Mouse (Mus musculus): Measurements from ENCODE around the gene Phactr4. TPM values are rescaled to one million over a fixed set of nuclear protein-coding genes. Genes with fewer than 3 reads are reported as not detected.

Gene Phactr4
- polyA plus RNA-seq, 1 experiment from 2014 or later, result 22.2 TPM

- DNase-seq (ENCODE audit: low spot score, missing footprints) (no peak), ATAC-seq (ENCODE audit: low FRiP score) (no peak)
- 81% methylated on average over 5 of the region's 5 CpGs for WGBS
- Histone ChIP-seq H3K4me1 (ENCODE audit: control insufficient read depth, insufficient read depth, low read length) (peaks cover 9% of the 10 kb centered on the region), H3K4me2 (no peak overlapping the region), H3K27ac (ENCODE audit: low read depth, low read length) (no peak overlapping the region), H3K9me3 (ENCODE audit: control insufficient read depth, low read length) (no peaks in the 10 kb centered on the region), H3K9ac (ENCODE audit: low read length) (no peak overlapping the region), H3K4me3 (ENCODE audit: low read depth, low read length) (no peak overlapping the region), H3K27me3 (ENCODE audit: control insufficient read depth, insufficient read depth, low read length) (no peaks in the 10 kb centered on the region), H3K36me3 (ENCODE audit: control insufficient read depth, insufficient read depth, low read length) (peaks cover 14% of the 10 kb centered on the region)
Measured at GRCm38 (mm10) chr4:132312627-132313026, 109.7 kb downstream of the Phactr4 start.

DNA sequence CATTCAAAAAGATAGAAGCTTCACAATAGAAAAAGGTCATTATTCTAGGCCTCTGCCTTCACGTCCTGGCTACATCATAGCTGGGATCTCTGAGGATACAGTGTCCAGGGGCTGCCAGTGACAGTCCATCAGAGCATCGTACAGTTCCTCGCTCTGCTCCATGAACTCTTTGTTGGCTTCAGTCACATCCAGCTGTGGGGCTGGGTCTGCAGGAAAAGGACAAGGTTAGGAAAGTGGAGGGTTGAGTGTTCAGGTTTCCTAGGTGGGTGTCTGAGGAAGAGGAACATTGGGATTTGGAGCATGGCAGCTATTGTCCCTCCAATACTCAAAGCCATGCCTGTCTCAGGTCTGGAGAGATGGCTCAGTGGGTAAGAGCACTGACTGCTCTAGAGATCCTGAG lies 110.5 kb downstream of the Phactr4 start:
- H3K36me3 ChIP-seq (ENCODE audit: control insufficient read depth, insufficient read depth, low read length), result peaks cover 14% of the 10 kb centered on the region
- 52% methylated on average over 3 of the region's 3 CpGs for WGBS
- no peak for ATAC-seq (ENCODE audit: low FRiP score)

DNA sequence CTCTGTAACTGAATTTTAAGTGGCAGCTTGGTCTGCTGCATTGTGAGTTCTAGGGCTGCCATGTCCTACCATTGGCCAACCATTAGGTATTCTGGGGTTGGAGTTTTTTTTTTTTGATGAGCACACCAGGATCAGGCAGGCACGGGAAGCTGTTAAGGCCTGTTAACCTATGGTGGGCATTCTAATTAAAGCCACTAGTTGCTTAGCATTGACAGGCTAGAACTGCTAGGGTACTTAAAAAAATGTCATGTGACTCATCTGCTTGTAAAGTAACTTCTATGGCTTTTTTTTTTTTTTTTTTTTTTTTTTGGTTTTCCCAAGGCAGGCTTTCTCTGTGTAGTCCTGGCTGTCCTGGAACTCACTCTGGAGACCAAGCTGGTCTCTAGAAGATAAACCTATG lies 111.1 kb downstream of the Phactr4 start:
- DNase-seq (ENCODE audit: low spot score, missing footprints), result no peak
- no peaks in the 10 kb centered on the region for H3K27me3 ChIP-seq (ENCODE audit: control insufficient read depth, insufficient read depth, low read length)
- no peak overlapping the region for H3K4me2 ChIP-seq
- no peak for ATAC-seq (ENCODE audit: low FRiP score)
- H3K4me1 ChIP-seq (ENCODE audit: control insufficient read depth, insufficient read depth, low read length), result peaks cover 9% of the 10 kb centered on the region
- no peak overlapping the region for H3K4me3 ChIP-seq (ENCODE audit: low read depth, low read length)
- H3K27ac ChIP-seq (ENCODE audit: low read depth, low read length), result no peak overlapping the region
- no peaks in the 10 kb centered on the region for H3K9me3 ChIP-seq (ENCODE audit: control insufficient read depth, low read length)
- 33% methylated on average over 1 of the region's 1 CpGs for WGBS
- peaks cover 11% of the 10 kb centered on the region for H3K36me3 ChIP-seq (ENCODE audit: control insufficient read depth, insufficient read depth, low read length)
- H3K9ac ChIP-seq (ENCODE audit: low read length), result no peak overlapping the region

More for the DNA sequence above, 110.5 kb downstream of the Phactr4 start:
- Histone ChIP-seq H3K9ac (ENCODE audit: low read length) (no peak overlapping the region), H3K4me3 (ENCODE audit: low read depth, low read length) (no peak overlapping the region), H3K4me1 (ENCODE audit: control insufficient read depth, insufficient read depth, low read length) (peaks cover 9% of the 10 kb centered on the region), H3K4me2 (no peak overlapping the region), H3K27me3 (ENCODE audit: control insufficient read depth, insufficient read depth, low read length) (no peaks in the 10 kb centered on the region), H3K9me3 (ENCODE audit: control insufficient read depth, low read length) (no peaks in the 10 kb centered on the region), H3K27ac (ENCODE audit: low read depth, low read length) (no peak overlapping the region)
- no peak for DNase-seq (ENCODE audit: low spot score, missing footprints)

DNA sequence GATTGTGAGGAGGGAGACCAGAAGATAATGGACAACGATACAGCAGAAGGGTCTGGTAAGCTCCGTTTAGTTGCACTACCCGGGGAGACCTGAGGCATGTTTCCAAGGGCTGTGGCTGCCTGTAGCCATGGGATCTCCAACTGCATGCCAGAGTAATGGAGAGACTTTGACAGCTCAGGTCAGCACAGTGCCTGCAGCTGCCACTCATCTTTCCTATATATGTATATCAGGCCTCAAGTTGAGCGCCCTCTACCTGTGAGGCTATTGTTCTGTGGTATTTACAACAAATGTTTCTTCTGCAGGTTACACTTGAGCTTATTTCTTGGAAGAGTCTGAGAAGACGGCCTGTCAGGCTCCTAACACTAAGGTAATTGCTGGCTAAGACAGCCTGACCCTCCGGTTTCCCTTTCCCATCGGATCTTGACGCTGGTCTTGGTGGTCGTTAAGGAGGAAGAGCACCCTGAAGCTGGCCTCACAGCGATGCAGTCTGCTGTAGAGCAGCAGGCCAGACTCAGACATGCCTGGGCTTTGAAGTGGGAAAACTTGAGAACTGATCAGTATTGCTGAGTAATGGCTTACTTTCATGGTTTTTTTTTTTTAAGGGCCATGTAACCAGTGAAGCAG lies 112.3 kb downstream of the Phactr4 start:
- peaks cover 11% of the 10 kb centered on the region for H3K36me3 ChIP-seq (ENCODE audit: control insufficient read depth, insufficient read depth, low read length)
- DNase-seq (ENCODE audit: low spot score, missing footprints) (peak; percentile 87), ATAC-seq (ENCODE audit: low FRiP score) (peak; percentile 28; the same call in 1 of the 2 replicates)
- H3K9me3 ChIP-seq (ENCODE audit: control insufficient read depth, low read length), result no peaks in the 10 kb centered on the region
- peak overlapping the region; percentile 96 for H3K4me2 ChIP-seq
- no peaks in the 10 kb centered on the region for H3K27me3 ChIP-seq (ENCODE audit: control insufficient read depth, insufficient read depth, low read length)
- peak overlapping the region; percentile 96 for H3K9ac ChIP-seq (ENCODE audit: low read length)
- peak overlapping the region; percentile 84 for H3K4me3 ChIP-seq (ENCODE audit: low read depth, low read length)
- H3K4me1 ChIP-seq (ENCODE audit: control insufficient read depth, insufficient read depth, low read length), result peaks cover 9% of the 10 kb centered on the region
- WGBS, result 29% methylated on average over 10 of the region's 10 CpGs
- H3K27ac ChIP-seq (ENCODE audit: low read depth, low read length), result 0 out of 2 replicates have a peak overlapping the region, but pooled peaks have one; percentile 22

- ATAC-seq (ENCODE audit: low FRiP score) (no peak), DNase-seq (ENCODE audit: low spot score, missing footprints) (peak; percentile 93)
- Histone ChIP-seq H3K27ac (ENCODE audit: low read depth, low read length) (peak overlapping the region; percentile 69), H3K9me3 (ENCODE audit: control insufficient read depth, low read length) (no peaks in the 10 kb centered on the region), H3K4me1 (ENCODE audit: control insufficient read depth, insufficient read depth, low read length) (peaks cover 9% of the 10 kb centered on the region), H3K4me2 (peak overlapping the region; percentile 96), H3K36me3 (ENCODE audit: control insufficient read depth, insufficient read depth, low read length) (peaks cover 11% of the 10 kb centered on the region), H3K27me3 (ENCODE audit: control insufficient read depth, insufficient read depth, low read length) (no peaks in the 10 kb centered on the region), H3K4me3 (ENCODE audit: low read depth, low read length) (peak overlapping the region; percentile 84), H3K9ac (ENCODE audit: low read length) (peak overlapping the region; percentile 96)
- WGBS, result 1% methylated on average over 15 of the region's 15 CpGs
Measured at GRCm38 (mm10) chr4:132309140-132309848, 113.0 kb downstream of the Phactr4 start.

DNA sequence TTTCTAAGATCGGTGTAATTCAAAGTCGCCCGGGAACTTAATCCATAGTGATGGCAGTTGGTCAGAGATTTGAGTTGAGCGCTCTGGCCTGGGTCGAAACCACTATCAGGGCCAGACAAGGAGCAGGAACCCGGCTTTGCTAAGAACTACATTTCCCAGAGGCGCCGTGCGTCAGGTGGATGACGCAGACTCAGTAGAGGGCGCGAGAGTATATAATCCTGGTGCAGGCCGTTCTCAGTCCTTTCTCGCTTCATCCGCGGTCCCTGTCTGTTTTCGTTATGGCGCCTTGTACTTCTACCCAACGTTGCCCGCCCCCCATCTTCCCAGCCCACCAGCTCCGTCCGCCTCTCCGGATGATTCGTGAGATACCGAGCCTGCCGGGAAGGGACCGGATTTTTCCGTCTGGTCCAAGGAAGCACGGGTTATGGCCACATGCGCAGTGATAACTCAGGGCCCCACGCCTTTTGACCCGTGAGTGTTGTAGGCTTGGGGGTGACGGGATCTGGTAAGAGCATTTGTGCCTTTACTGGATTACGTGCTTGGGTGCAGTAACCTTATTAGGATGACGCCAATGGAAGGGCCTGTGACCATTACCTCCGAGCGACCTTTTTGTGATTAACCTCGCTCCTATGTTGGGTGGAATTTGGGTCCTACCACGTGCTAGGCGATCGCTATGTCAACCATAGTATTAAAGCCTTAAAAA lies 113.7 kb downstream of the Phactr4 start:
- Histone ChIP-seq H3K27me3 (ENCODE audit: control insufficient read depth, insufficient read depth, low read length) (no peaks in the 10 kb centered on the region), H3K36me3 (ENCODE audit: control insufficient read depth, insufficient read depth, low read length) (peaks cover 9% of the 10 kb centered on the region), H3K4me1 (ENCODE audit: control insufficient read depth, insufficient read depth, low read length) (peaks cover 9% of the 10 kb centered on the region), H3K9ac (ENCODE audit: low read length) (peak overlapping the region; percentile 96), H3K9me3 (ENCODE audit: control insufficient read depth, low read length) (no peaks in the 10 kb centered on the region), H3K4me3 (ENCODE audit: low read depth, low read length) (peak overlapping the region; percentile 84), H3K4me2 (peak overlapping the region; percentile 96), H3K27ac (ENCODE audit: low read depth, low read length) (peak overlapping the region; percentile 69)
- ATAC-seq (ENCODE audit: low FRiP score) (peak; percentile 93), DNase-seq (ENCODE audit: low spot score, missing footprints) (peak; percentile 98)
- WGBS, result 2% methylated on average over 41 of the region's 41 CpGs

- 85% methylated on average over 6 of the region's 6 CpGs for WGBS
- Histone ChIP-seq H3K27ac (ENCODE audit: low read depth, low read length) (no peak overlapping the region), H3K36me3 (ENCODE audit: control insufficient read depth, insufficient read depth, low read length) (peaks cover 7% of the 10 kb centered on the region), H3K4me2 (no peak overlapping the region), H3K27me3 (ENCODE audit: control insufficient read depth, insufficient read depth, low read length) (no peaks in the 10 kb centered on the region), H3K9ac (ENCODE audit: low read length) (no peak overlapping the region), H3K4me3 (ENCODE audit: low read depth, low read length) (no peak overlapping the region), H3K4me1 (ENCODE audit: control insufficient read depth, insufficient read depth, low read length) (peaks cover 14% of the 10 kb centered on the region), H3K9me3 (ENCODE audit: control insufficient read depth, low read length) (no peaks in the 10 kb centered on the region)
- no peak for ATAC-seq (ENCODE audit: low FRiP score)
- DNase-seq (ENCODE audit: low spot score, missing footprints), result no peak
Measured at GRCm38 (mm10) chr4:132306004-132306403, 116.3 kb downstream of the Phactr4 start.
